Mouse (Mus musculus) heart, adult 9 months (tissue): Measurements from ENCODE around the gene Phxr2.
A peak's percentile ranks its signal among the peaks of the same experiment; 100 is the strongest.

Source experiments
- DNase-seq, 2 experiments: peaks; one replicate each; pipeline ENCODE4 v3.0.0; 2022; ENCODE audit warnings: low spot score in 2 of 2

Phxr2 gene

GRCm38 (mm10) chr10:99132595-99133272, 6.6 kb upstream of the Phxr2 start:
- no peak for DNase-seq

DNA sequence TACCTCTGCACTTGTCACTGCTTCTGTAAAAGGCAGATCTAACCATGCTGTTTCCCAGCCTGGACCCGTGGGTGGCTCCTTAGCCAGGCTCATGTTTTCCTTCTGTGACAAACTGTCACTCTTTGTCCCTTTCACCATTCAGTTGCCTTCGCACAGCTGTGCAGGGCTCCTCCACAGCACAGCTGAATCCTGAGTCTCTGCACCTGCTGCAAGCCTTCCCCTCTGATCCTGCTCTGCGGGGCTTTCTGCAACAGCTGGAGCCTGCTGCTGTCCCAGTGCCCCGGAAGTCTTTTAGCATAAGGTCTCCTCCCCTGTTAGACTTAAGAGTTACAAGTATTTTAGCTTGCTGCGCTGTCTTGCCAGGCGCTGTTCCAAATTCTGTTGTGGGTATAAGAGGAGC, 6.1 kb upstream of the Phxr2 start:
- no peak for DNase-seq

GRCm38 (mm10) chr10:99131298-99131697, 5.2 kb upstream of the Phxr2 start:
- DNase-seq: no peak

DNA sequence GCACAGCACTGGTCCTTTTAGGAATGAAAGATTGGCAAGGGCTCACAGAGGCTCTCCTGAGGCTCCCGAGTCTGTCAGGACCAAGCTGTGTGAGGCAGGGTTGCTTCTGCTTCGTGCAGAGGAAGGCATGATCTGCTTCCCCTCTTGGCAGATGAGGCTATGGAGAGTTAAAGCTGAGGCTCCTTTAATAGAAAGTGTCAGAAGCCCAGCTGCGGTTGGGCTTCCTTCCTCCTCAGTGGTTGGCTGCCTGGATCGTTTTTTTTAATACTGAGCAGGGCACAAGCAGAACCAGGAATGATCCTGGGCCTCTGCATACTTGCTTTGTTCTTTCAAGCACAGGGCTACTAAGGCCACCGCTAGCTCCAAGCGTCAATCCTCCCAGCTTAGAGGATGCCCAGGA, 4.5 kb upstream of the Phxr2 start:
- peak; percentile 38 to 61 for DNase-seq

- DNase-seq: no peak
Measured at GRCm38 (mm10) chr10:99127691-99128261, 1.7 kb upstream of the Phxr2 start.

DNA sequence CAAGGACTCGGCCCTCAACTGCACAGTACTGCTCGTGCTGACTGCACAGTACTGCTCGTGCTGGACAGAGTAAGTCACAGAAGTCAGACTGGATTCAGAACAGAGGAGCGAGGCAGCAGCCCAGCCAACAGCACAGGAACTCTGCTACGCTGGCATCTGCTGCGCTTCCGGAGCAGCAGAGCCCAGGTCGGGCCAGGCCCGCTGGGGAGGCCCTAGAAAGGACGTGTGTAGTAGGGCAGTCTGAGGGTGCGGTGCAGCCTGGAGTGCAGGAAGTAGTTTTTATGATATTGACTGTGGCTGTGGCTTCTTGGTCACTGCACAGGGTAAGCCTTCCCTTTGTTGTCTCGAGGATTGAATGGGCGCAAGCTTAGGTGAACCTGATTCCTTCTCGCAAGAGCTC, 829 bp upstream of the Phxr2 start:
- no peak for DNase-seq

GRCm38 (mm10) chr10:99119471-99119870, 6.7 kb downstream of the Phxr2 start:
- DNase-seq: no peak

GRCm38 (mm10) chr10:99118697-99119096, 7.4 kb downstream of the Phxr2 start:
- DNase-seq: no peak

GRCm38 (mm10) chr10:99117876-99118275, 8.2 kb downstream of the Phxr2 start:
- no peak for DNase-seq

DNA sequence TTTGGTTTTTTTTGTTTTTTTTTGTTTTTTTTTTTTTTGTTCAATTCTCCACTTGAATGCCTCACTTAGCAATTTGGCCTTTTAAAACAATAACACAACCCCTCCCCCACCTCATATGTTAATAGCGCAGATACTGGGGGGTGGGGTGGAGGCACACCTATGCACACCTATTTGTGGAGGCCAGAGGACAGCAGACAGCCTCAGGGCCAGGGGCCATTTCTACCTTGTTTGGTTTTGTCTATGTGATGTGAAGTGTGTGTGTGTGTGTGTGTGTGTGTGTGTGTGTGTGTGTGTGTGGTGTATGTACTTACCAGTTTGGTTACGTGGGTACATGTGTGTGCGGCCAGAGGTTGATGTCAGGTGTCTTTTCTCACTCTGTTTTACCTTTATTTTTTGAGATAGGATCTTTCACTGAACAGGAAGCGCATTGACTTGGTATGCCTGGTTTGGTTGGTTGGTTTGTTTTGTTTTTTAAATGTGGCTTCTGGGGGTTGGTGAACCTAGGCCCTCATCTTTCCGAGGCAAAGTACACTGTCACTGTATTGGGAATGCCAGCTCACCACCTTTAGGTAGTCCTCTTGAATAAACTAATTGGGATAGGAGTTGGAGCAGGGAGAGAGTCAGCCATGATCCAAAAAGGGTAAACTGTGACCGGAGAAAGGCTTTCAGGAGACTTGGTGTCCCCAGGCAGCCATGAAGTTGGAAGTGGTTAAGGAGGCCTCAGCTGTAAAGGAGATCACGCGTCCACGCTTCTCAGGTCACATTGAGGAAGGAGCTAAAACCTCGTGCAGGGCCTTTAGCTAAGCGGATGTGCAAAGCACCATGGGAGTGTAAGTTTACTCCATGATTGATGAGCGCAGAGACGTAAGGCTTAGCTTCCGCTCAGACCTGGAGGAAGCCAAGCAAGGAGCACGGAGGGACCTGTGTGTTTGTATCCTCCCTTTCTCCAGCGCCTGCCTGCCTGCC, 9.2 kb downstream of the Phxr2 start:
- DNase-seq: no peak

DNA sequence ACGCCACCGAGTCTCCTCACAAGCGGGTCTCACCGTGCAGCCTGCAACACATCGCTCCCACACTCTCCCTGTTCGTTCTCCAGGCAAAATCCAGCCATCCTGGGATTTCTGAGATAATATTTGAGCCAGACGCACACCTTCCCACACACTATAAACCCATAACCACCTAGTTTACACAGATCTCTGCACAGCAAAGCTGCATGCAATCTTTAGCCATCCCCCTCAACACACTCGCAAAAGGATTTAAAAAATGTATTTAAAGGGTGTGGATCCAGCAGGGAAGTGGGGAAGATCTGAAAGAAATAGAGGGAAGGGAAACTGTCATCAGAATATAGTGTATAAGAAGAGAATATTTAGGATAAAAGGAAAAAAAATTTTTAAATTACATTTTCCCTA, 9.9 kb downstream of the Phxr2 start:
- DNase-seq: no peak

DNA sequence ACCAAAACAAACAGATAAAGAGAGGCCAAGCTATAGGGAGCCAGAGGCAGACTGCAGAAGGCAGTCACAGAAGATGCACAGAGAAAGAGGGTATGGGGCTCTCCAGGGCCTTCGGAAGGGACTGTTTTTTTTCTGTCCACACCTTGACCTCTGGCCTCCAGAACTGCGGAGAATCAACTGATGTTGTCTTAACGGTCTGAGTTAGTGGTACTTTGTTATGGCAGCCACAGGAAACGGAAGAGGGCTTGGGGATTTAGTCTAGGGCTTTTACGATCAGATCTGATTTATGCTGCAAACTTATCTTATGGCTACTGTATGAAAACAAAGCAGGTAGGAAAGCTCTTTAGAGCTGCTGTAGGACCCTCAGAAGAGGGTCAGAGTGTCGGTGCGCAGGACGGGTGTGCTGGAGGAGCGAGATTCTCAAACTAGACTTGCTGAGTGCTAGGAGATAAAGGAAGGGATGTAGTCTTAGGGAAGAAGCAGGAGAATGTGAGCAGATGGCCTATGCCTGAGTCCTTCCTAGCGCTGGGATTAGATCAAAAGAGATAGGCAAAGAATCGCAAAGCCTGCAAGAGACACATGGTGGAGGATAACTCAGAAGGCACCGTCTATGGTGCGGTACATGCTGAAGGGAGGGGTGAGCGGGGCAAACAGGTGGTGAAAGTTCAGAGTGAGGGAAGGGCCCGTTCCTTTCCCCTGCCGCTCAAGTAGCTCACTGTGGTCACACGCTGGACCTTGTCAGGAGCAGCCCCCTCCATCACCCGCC, 10.5 kb downstream of the Phxr2 start:
- no peak for DNase-seq

GRCm38 (mm10) chr10:99114295-99114694, 11.8 kb downstream of the Phxr2 start:
- DNase-seq: no peak

DNA sequence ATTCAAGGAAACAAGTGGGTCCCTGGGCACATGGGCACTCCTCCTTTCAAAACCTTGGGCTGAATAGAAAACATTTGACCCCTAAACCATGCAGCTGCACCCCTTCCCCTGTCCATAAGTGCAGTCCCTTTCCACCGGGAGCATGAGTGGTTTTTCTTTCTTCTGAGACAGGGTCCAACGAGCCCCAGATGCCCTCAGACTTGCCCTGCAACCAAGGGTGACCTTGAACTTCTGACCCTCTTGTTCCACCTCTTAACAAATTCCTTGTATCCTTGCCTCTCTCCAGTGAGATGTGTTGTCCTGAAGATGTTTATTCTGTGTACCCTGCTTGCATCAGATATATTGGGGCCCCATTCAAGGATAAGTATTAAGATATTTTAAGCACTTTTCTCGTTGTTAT, 12.6 kb downstream of the Phxr2 start:
- no peak for DNase-seq

DNA sequence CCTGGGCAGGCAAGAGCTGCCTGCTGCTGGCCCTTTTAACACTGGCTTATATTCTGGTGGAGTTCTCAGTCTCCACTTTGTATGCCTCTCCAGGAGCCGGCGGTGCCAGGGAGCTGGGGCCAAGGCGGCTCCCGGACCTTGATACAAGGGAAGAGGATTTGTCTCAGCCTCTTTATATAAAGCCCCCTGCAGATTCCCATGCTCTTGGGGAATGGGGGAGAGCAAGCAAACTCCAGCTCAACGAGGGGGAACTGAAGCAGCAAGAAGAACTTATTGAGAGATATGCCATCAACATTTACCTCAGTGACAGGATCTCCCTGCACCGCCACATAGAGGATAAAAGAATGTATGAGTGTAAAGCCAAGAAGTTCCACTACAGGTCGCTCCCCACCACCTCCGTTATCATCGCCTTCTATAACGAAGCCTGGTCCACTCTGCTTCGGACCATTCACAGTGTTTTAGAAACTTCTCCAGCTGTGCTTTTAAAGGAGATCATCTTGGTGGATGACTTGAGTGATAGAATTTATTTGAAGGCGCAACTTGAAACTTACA, 17.6 kb downstream of the Phxr2 start:
- DNase-seq: no peak

- DNase-seq: peak; percentile 88 to 90
Measured at GRCm38 (mm10) chr10:99107964-99108363, 18.2 kb downstream of the Phxr2 start, which contains the start of gene Galnt4. Gene Galnt4 (plus strand): TSS chr10:99108159.

DNA sequence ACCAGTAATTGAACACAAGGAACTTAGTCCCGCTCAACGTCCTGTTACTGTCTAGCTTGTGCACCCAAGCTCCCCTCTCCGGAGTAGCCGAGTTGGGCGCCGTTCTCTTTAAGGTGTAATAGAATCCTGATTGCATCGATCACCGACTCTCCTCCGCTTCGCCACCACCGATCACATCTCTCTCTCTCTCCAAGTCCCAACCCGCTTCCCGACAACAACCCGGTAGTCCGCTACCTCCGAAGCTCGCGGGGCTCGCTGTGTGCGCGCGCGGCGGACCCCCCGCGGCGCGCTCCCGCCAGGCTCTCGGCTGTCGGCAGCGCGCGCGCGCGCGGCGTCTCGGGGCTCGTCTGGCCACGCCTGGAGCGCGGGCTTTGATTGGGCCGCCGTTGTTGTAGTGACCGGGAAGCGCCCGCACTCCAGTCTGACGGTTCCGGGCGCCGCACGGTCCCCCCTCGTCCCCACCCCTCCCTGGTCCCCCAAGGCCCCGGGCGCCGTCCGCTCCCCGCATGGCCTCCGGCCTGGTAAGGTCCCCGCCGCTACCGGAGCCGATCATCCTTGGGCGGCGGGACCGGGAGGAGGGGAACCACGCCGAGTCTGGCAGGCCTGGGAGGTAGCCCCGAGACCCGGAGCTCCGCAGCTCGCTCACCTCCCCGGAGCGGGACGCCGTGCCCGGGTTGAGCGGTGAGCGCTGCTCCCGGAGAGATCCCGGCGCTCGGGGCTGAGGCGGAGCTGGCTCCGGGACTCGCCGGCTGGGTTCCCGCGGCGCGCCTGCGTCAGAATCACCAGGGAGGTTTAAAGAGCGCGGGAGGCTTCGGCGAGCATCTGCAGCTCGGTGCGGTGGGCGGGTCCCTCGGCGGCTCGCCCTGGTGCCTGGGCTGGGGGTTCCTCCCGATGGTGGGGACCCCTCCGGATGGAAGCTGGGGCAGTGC, 19.2 kb downstream of the Phxr2 start, which contains the start of gene Poc1b:
Gene Poc1b, plus strand, starts transcription at position 334 of the 929 bp plus-strand sequence.
- DNase-seq: peak; percentile 79 to 83

DNA sequence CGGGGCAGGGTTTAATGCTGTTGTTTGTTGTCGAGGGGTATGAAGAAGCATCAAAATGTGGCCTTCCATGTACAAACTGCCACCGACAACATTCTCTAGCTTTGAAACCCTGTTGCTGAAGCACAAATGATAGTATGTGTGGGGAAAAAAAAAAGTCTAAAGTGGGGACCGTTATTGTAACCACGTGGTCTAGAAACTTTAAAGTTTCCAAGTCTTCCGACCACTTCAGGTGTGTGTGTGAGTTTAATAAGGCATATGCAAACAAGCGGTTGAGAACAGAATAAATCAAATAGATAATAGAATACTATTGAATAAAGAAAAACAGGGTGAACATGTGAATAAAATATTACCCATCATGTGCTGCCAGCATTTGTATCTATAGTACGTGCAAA, 19.8 kb downstream of the Phxr2 start:
- DNase-seq: no peak

- DNase-seq: no peak
Measured at GRCm38 (mm10) chr10:99105522-99105921, 20.6 kb downstream of the Phxr2 start.

DNA sequence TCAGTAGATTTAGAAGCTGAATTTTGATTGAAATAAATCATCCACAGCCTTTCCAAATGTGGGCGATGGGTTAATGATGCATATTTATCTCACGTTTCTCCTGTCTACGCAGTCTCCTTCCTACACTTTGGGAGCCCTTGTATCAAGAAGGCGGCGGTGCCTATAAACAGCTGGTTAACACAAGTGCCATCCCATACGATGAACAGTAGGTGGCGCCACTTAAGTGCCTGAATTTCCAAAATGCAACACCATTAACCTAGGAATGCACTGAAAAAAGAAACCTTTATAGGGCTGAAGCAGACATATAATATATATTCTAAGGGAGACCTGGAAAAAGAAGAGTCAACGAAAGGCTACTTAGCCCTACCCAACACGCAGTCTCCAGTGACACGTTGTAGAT, 28.8 kb downstream of the Phxr2 start:
- DNase-seq: peak in 1 of 2 experiments; percentile 26
